Mouse (Mus musculus) midbrain, embryonic 14.5 days (tissue): ENCODE data around the gene Cadps2. TPM values are rescaled to one million over a fixed set of nuclear protein-coding genes. Genes with fewer than 3 reads are reported as not detected.

Experiments used
- ATAC-seq: fragments of 200-750 bp; cut with Nextera tagmentation; 2 replicates; pipeline ENCODE4 v1.8.0; 2017; ENCODE audit warnings: moderate number of reproducible peaks, moderate library complexity; ENCODE audit not compliant: low FRiP score, low TSS enrichment
- DNase-seq: peaks from one replicate; pipeline ENCODE4 v3.0.0-alpha.2; 2015
- H3K27ac ChIP-seq: fragments of 300-500 bp; sonication (generic); replicated peaks from 2 replicates; pipeline ENCODE4 v1.5.1; 2014; ENCODE audit warnings: mild to moderate bottlenecking, low read depth, low read length, moderate library complexity
- H3K27me3 ChIP-seq: fragments of 300-500 bp; sonication (generic); 2 replicates; pipeline ENCODE4 v1.6.1; 2014; ENCODE audit warnings: low read length, control low read depth, mixed read lengths; ENCODE audit not compliant: control insufficient read depth, insufficient read depth
- H3K36me3 ChIP-seq: fragments of 300-500 bp; sonication (generic); 2 replicates; pipeline ENCODE4 v1.6.1; 2014; ENCODE audit warnings: low read length, control low read depth; ENCODE audit not compliant: control insufficient read depth, insufficient read depth
- H3K4me1 ChIP-seq: fragments of 300-500 bp; sonication (generic); 2 replicates; pipeline ENCODE4 v1.6.1; 2014; ENCODE audit warnings: mild to moderate bottlenecking, antibody characterized with exemption, low read length, control low read depth; ENCODE audit not compliant: control insufficient read depth, insufficient read depth
- H3K4me2 ChIP-seq: fragments of 300-500 bp; sonication (generic); 2 replicates; pipeline ENCODE4 v1.6.1; 2014; ENCODE audit warnings: mild to moderate bottlenecking, low read length, moderate library complexity
- H3K4me3 ChIP-seq: fragments of 300-500 bp; sonication (generic); replicated peaks from 2 replicates; pipeline ENCODE4 v1.5.1; 2014; ENCODE audit warnings: low read depth, low read length
- H3K9ac ChIP-seq: fragments of 300-500 bp; sonication (generic); replicated peaks from 2 replicates; pipeline ENCODE4 v1.6.1; 2014; ENCODE audit warnings: mild to moderate bottlenecking, low read length, moderate library complexity
- H3K9me3 ChIP-seq: fragments of 300-500 bp; sonication (generic); 2 replicates; pipeline ENCODE4 v1.6.1; 2016; ENCODE audit warnings: low read length, control low read depth, mixed read lengths; ENCODE audit not compliant: control insufficient read depth
- WGBS: fragments of 180-500 bp; shearing (Covaris S2); extraction: QIAGEN DNeasy Blood & Tissue Kit; methylation state at CpG from one replicate; pipeline ENCODE4 v1.1.7; 2014; 5-methylcytosine and 5-hydroxymethylcytosine counted together
- polyA plus RNA-seq: library from polyadenylated mRNA; unstranded; fragments of >200 nt; fragmentation: Nextera tagmentation; extraction: Ambion mirVana; gene quantifications from 2 replicates; pipeline ENCODE4 v1.2.1, GENCODE M21; 2014

Cadps2 gene
- polyA plus RNA-seq, 1 experiment from 2014 or later = 9.5 TPM

DNA sequence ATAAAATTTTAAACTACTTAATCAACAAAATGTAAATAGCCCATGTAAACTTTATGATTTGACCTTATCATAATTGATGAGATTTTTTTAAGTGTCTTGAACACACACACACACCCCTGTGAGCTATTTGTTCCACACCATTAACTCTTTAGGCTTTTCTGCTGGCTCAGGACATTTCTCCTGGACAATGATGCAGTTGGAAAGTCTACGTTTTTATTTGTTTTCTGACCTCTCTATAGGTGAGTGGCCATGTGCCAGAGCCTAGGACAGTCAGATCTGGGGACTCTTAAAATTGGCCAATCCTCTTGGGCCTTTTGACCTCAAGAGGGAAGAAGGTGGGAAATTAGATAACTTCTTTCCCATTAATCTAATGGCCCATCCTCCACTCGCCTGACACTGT lies 478.6 kb downstream of the Cadps2 start:
- Histone ChIP-seq H3K4me1 (0 out of 2 replicates have a peak, but pooled peaks cover 4% of the 10 kb centered on the region), H3K9me3 (no peaks in the 10 kb centered on the region), H3K4me2 (no peak overlapping the region), H3K27ac (no peak overlapping the region), H3K4me3 (no peak overlapping the region), H3K36me3 (no peaks in the 10 kb centered on the region), H3K9ac (no peak overlapping the region), H3K27me3 (no peaks in the 10 kb centered on the region)
- WGBS = 66% methylated on average over 2 of the region's 2 CpGs
- ATAC-seq (no peak), DNase-seq (no peak)

DNA sequence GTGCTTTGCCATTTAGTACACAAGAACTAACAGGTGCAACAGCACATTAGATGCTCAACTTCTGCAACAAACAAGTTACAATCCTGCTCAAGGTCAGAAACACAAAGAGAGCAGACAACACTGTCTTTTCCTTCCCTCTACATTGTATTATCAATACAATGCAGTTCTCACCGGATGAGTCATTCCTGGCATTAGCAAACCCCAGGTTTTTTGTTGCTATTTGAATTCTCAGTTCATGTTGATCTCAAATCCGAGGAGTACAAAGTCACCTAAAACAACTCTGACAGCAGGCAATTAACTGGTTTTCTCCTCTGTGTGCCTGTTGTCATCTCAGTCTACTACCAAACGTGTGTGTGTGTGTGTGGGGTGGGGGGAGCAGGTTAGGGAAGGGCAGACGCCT lies 483.1 kb downstream of the Cadps2 start:
- Histone ChIP-seq H3K27me3 (no peaks in the 10 kb centered on the region), H3K27ac (no peak overlapping the region), H3K4me3 (no peak overlapping the region), H3K36me3 (no peaks in the 10 kb centered on the region), H3K4me2 (no peak overlapping the region), H3K9ac (no peak overlapping the region), H3K9me3 (no peaks in the 10 kb centered on the region), H3K4me1 (no peaks in the 10 kb centered on the region)
- 44% methylated on average over 4 of the region's 4 CpGs for WGBS
- DNase-seq (no peak), ATAC-seq (no peak)

DNA sequence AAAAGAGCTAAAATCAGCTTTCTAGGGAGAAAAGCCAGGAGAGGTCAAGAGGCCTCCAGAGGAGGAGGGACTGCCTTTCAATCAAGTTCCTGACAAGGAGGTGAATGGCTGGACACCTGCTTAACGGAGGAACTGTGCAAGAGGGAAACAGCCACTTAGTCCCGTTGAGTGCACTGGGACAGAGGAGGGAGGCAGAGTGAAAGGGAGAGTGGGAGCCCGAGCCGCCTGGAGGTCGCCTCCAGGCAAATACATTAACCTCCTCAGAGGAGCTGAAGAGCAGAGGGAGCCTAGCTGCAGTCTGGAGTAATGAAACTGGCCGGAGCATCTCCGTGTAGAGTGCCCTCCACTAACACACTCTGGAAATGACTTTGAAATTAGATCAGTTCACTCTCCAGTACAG lies 485.7 kb downstream of the Cadps2 start:
- peak; percentile 59 for DNase-seq
- Histone ChIP-seq H3K4me3 (no peak overlapping the region), H3K4me1 (no peaks in the 10 kb centered on the region), H3K27me3 (no peaks in the 10 kb centered on the region), H3K9me3 (no peaks in the 10 kb centered on the region), H3K9ac (no peak overlapping the region), H3K4me2 (no peak overlapping the region), H3K27ac (no peak overlapping the region), H3K36me3 (no peaks in the 10 kb centered on the region)
- 3% methylated on average over 7 of the region's 7 CpGs for WGBS
- peak; percentile 70; the same call in 1 of the 2 replicates for ATAC-seq

DNA sequence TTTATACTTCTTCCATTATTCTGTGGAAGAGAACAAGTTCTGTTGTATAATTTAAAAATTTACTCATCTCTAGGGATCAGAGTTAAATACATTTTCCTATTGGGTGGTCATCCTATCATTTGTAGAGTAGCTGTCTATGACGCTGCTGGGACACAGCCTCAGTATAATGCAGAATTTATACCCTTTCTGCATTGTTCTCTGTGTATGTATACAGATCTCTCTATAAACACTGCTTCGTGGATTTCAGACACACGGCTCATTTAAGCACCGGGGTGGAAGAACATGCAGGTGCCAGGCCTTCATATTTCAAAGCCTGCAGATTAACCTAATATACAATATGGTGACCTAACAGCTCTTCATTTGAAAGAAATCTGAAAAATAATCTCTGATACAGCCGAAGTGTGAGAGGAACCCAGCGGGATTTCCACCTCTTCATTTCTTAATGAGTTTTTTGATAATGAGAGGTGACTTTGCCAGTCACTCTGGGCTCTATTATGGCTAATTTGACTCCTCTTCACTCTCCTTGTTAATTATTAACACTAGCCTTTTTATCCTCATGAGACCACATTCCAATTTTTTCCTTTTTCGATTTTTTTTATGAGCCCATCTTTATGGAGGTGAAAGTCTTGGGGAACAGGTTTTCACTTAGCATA lies 501.7 kb downstream of the Cadps2 start:
- no peaks in the 10 kb centered on the region for H3K4me1 ChIP-seq
- H3K4me2 ChIP-seq = no peak overlapping the region
- H3K27ac ChIP-seq = no peak overlapping the region
- ATAC-seq (peak; percentile 37; the same call in 1 of the 2 replicates), DNase-seq (peak; percentile 41)
- no peak overlapping the region for H3K9ac ChIP-seq
- WGBS = 56% methylated on average over 7 of the region's 7 CpGs
- H3K4me3 ChIP-seq = no peak overlapping the region
- no peaks in the 10 kb centered on the region for H3K36me3 ChIP-seq
- no peaks in the 10 kb centered on the region for H3K9me3 ChIP-seq
- no peaks in the 10 kb centered on the region for H3K27me3 ChIP-seq

DNA sequence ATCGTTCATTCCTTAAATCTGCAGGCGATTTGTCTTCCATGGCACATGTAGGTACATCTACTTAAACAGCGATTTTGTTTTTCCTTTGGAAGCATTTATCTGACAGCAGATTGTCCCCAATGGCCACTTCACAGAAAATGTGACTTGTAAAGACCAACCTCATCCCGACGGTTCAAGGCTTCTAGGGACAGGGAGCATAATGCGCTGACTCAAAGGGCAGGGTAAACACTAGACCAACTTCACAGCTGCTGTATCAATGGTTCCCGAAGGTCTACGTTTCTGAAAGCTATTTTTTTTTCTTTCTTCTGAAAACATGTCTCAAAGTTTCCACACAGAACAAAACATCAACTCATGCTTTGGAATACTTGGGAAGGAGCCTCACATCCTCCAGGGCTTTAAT lies 524.3 kb downstream of the Cadps2 start:
- H3K9ac ChIP-seq = no peak overlapping the region
- no peak for DNase-seq
- no peaks in the 10 kb centered on the region for H3K4me1 ChIP-seq
- no peaks in the 10 kb centered on the region for H3K36me3 ChIP-seq
- no peak overlapping the region for H3K4me3 ChIP-seq
- no peak for ATAC-seq
- H3K4me2 ChIP-seq = no peak overlapping the region
- no peaks in the 10 kb centered on the region for H3K27me3 ChIP-seq
- no peak overlapping the region for H3K27ac ChIP-seq
- WGBS = 71% methylated on average over 8 of the region's 8 CpGs
- H3K9me3 ChIP-seq = no peaks in the 10 kb centered on the region

DNA sequence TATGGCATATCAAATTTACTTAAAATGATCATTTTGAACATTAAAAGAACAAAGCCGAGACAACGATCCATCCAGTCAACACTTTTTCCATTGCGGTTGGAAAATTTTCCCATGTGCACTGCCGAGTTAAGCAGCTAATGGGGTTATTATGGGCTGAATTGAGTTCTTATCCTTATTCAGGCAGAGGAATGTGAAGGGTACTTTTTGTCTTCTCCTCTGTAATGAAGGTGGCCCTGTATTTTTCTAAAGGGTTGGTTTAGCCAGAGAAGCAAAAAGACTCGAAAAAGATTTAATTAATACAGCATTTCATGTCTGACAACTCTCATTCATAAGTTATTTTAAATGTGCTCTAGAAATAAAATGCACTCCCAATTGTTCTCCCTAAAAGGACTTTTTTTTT lies 524.9 kb downstream of the Cadps2 start:
- H3K4me2 ChIP-seq = no peak overlapping the region
- H3K27me3 ChIP-seq = no peaks in the 10 kb centered on the region
- no peak overlapping the region for H3K9ac ChIP-seq
- H3K27ac ChIP-seq = no peak overlapping the region
- DNase-seq (peak; percentile 27), ATAC-seq (no peak)
- 26% methylated on average over 5 of the region's 5 CpGs for WGBS
- H3K4me1 ChIP-seq = no peaks in the 10 kb centered on the region
- H3K9me3 ChIP-seq = no peaks in the 10 kb centered on the region
- no peaks in the 10 kb centered on the region for H3K36me3 ChIP-seq
- H3K4me3 ChIP-seq = no peak overlapping the region

DNA sequence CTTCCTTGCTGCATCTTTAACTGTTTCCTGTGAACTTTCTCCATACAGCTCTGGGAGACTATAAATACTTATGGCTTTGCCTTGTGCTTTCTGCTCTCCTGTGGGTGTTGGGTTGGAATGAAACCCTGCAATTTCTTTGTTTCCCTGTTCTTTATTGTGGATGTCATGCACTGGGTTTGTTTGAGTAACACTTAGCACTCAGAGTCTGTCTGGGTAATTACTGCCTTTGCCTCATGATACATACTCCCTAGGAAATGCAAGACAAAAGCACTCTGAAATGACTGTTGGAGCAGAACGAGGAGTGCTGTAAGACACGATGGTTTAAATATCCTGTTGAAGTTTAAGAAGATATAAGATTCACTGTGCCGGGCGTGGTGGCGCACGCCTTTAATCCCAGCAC lies 533.2 kb downstream of the Cadps2 start:
- H3K27me3 ChIP-seq = no peaks in the 10 kb centered on the region
- ATAC-seq (no peak), DNase-seq (no peak)
- H3K4me1 ChIP-seq = no peaks in the 10 kb centered on the region
- no peaks in the 10 kb centered on the region for H3K36me3 ChIP-seq
- no peaks in the 10 kb centered on the region for H3K9me3 ChIP-seq
- no peak overlapping the region for H3K27ac ChIP-seq
- no peak overlapping the region for H3K4me2 ChIP-seq
- no peak overlapping the region for H3K4me3 ChIP-seq
- 87% methylated on average over 6 of the region's 6 CpGs for WGBS
- H3K9ac ChIP-seq = no peak overlapping the region

DNA sequence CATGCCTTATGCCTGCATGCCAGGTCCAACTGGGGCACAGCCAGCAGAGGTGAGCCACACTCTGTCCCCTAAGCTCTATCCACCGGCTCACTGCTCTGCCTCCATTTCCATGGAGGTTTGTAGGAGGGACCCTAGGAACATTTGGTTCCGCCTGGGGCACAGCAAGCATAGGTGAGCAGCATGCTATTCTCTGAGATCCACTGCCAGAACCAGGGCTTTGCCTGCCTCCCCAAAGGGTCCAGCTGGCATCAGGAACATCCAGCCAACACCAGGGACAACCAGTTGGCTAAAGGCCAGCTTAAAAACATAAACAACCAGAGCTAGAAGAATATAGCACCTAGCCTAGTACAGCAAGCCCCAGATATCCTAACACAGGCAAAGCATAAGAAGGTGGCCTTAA lies 540.6 kb downstream of the Cadps2 start:
- H3K36me3 ChIP-seq = no peaks in the 10 kb centered on the region
- H3K9me3 ChIP-seq = no peaks in the 10 kb centered on the region
- ATAC-seq (no peak), DNase-seq (no peak)
- H3K4me2 ChIP-seq = no peak overlapping the region
- no peak overlapping the region for H3K9ac ChIP-seq
- no peaks in the 10 kb centered on the region for H3K27me3 ChIP-seq
- WGBS = 81% methylated on average over 2 of the region's 2 CpGs
- H3K4me3 ChIP-seq = no peak overlapping the region
- H3K4me1 ChIP-seq = no peaks in the 10 kb centered on the region
- H3K27ac ChIP-seq = no peak overlapping the region

DNA sequence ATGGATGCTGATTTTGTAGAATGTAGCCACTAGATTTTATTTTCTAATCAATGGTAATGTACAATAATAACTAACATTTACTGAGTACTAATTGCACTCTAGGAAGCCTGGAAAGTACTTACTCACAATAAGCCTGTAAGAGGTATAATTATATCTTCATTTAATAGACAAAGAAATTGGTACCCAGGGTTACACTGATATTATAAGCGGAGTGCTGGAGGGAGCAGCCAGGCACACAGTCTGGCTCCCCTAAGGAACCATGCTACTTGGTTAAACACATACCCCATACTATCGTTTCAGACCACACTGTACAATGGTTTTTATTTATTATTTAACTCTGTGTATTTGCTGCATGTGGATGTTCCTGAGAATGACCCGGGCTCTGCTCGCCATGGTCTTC lies 544.5 kb downstream of the Cadps2 start:
- no peak overlapping the region for H3K27ac ChIP-seq
- WGBS = 90% methylated on average over 4 of the region's 4 CpGs
- H3K36me3 ChIP-seq = no peaks in the 10 kb centered on the region
- ATAC-seq = no peak
- H3K4me1 ChIP-seq = no peaks in the 10 kb centered on the region
- no peak overlapping the region for H3K4me2 ChIP-seq
- H3K4me3 ChIP-seq = no peak overlapping the region
- no peaks in the 10 kb centered on the region for H3K9me3 ChIP-seq
- no peaks in the 10 kb centered on the region for H3K27me3 ChIP-seq
- DNase-seq = no peak
- H3K9ac ChIP-seq = no peak overlapping the region
